Mouse (Mus musculus) erythroblast, embryonic 14.5 days (primary cell): ENCODE measurements around the gene Atf6. TPM values are rescaled to one million over a fixed set of nuclear protein-coding genes. Genes with fewer than 3 reads are reported as not detected.

Experiments used
- H3K27me3 ChIP-seq: 2 replicates; pipeline ENCODE4 v1.6.1; 2012; ENCODE audit warnings: inconsistent platforms; ENCODE audit not compliant: control insufficient read depth
- H3K36me3 ChIP-seq: 2 replicates; pipeline ENCODE4 v1.6.1; 2012; ENCODE audit warnings: mild to moderate bottlenecking, inconsistent platforms; ENCODE audit not compliant: control insufficient read depth
- H3K4me1 ChIP-seq: 2 replicates; pipeline ENCODE4 v1.6.1; 2012; ENCODE audit warnings: inconsistent platforms; ENCODE audit not compliant: control insufficient read depth
- H3K4me3 ChIP-seq: replicated peaks from 2 replicates; pipeline ENCODE3; 2012; ENCODE audit warnings: moderate library complexity, mild to moderate bottlenecking, inconsistent platforms
- H3K9me3 ChIP-seq: 2 replicates; pipeline ENCODE4 v1.6.1; 2012; ENCODE audit warnings: low read length, inconsistent platforms, mixed read lengths; ENCODE audit not compliant: control insufficient read depth
- GATA1 ChIP-seq: IDR thresholded peaks from 2 replicates; pipeline ENCODE4 v1.6.1; 2012; ENCODE audit warnings: low read length, inconsistent platforms, mixed read lengths
- TAL1 ChIP-seq: IDR thresholded peaks from 3 replicates; pipeline ENCODE4 v1.6.1; 2012; ENCODE audit warnings: low read length, inconsistent platforms, mixed read lengths
- polyA plus RNA-seq: library from polyadenylated mRNA; stranded (reverse); fragments of >175 nt; gene quantifications from 2 replicates; pipeline ENCODE4 v1.2.3, GENCODE M21; 2012

Gene Atf6
- polyA plus RNA-seq, 1 experiment = 0.22 TPM

- TF ChIP-seq TAL1 = no peak
- TF ChIP-seq GATA1 = no peak
- H3K9me3 ChIP-seq = no peaks in the 10 kb centered on the region
- H3K4me3 ChIP-seq = no peak overlapping the region
- peaks cover 6% of the 10 kb centered on the region for H3K4me1 ChIP-seq
- H3K36me3 ChIP-seq = peaks cover 41% of the 10 kb centered on the region
- H3K27me3 ChIP-seq = no peaks in the 10 kb centered on the region
Observed at GRCm38 (mm10) chr1:170829344-170829743, 38.2 kb downstream of the Atf6 start.

DNA sequence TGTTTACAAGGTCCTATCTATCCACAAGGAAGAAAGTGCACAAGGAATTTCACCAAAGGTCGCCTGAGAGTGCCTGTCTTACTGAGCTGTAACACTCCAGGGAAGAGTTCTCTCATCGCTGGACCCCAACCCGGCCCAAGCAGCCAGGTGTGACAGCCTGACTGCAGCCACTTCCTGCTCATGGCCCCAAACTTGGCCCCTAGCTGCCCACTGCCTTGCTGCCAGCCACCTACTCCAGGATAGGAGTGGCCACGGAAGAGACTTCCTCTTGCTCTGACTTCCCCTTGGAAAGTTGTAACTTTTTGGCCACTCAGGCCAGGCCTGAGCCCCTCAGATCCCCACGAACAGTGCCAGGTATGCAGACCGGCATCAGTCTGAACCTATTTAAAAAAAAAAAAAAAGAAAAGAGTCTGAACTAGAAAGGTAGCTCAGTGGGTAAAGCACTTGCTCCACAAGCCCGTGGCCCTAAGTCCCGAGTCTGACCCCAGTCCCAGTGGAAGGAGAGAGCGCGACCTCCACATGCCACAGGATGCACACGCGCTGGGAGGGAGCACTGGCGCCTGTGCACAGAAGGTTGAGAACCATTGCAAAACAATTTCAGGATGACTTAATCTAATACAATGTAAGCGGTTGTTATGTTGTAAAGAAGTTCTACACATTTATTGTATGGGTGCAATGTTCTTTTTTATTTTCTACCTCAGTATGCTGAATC lies 47.3 kb downstream of the Atf6 start:
- H3K9me3 ChIP-seq = no peaks in the 10 kb centered on the region
- no peak overlapping the region for H3K4me3 ChIP-seq
- H3K4me1 ChIP-seq = 0 out of 2 replicates have a peak, but pooled peaks cover 1% of the 10 kb centered on the region
- no peak for TF ChIP-seq TAL1
- TF ChIP-seq GATA1 = no peak
- H3K36me3 ChIP-seq = peaks cover 39% of the 10 kb centered on the region
- no peaks in the 10 kb centered on the region for H3K27me3 ChIP-seq

- H3K4me3 ChIP-seq = no peak overlapping the region
- 0 out of 2 replicates have a peak, but pooled peaks cover 1% of the 10 kb centered on the region for H3K4me1 ChIP-seq
- H3K9me3 ChIP-seq = no peaks in the 10 kb centered on the region
- TF ChIP-seq GATA1 = no peak
- TF ChIP-seq TAL1 = no peak
- H3K36me3 ChIP-seq = peaks cover 50% of the 10 kb centered on the region
- no peaks in the 10 kb centered on the region for H3K27me3 ChIP-seq
Observed at GRCm38 (mm10) chr1:170815287-170816004, 52.1 kb downstream of the Atf6 start.

DNA sequence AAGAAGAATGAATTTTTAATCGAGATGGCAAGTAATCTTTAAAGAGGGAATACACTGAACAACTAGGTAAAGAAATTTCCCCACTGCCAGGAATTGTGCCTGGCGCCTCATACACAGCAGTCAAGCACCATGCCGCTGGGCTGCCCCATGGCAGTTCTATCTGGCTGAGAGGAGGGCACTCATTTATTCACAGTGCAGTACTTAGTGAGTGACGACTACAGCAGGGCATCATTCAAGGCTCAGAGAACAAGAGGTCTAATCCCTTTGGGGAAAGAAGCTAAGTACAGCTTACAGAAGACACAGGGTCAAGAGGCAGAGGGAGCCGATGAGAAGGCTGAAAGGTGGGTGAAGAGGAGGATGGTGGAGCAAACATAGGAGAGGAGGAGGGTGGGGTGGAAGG lies 54.7 kb downstream of the Atf6 start:
- Histone ChIP-seq H3K4me3 (no peak overlapping the region), H3K27me3 (no peaks in the 10 kb centered on the region), H3K36me3 (peaks cover 36% of the 10 kb centered on the region), H3K4me1 (no peaks in the 10 kb centered on the region), H3K9me3 (no peaks in the 10 kb centered on the region)
- no peak for TF ChIP-seq GATA1
- no peak for TF ChIP-seq TAL1

DNA sequence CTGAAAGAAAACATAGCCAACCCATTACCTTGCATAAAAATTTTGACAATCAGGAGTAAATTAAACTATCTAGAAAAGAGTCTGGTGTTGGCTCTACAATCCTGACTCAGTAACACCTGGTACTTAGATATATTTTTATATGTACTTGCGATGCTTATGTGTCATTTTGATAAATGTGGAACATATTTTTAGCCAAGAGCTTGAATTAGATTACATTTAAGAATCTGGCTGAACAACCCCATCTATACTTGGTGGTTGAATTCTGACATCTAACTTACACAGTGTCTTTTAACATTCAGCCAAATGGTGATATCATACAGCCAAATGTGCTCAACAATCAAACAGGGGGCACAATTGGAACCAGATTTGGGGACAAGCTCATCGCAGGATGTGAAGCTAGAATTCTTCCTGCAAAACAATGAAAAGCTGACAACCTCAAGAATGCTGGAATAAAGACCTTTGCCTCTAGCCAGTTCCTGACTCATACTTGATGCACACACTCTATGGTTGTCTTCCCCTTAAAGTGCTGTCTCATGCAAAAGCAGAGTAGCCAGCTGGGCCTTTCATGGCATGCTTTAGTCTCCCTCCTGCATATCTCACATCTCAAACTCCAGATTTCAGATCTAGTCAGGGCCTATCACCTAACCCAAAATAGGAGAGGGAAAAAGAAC lies 59.8 kb downstream of the Atf6 start:
- TF ChIP-seq TAL1 = no peak
- TF ChIP-seq GATA1 = no peak
- peaks cover 15% of the 10 kb centered on the region for H3K36me3 ChIP-seq
- H3K4me3 ChIP-seq = no peak overlapping the region
- no peaks in the 10 kb centered on the region for H3K9me3 ChIP-seq
- no peaks in the 10 kb centered on the region for H3K4me1 ChIP-seq
- H3K27me3 ChIP-seq = no peaks in the 10 kb centered on the region

- no peak overlapping the region for H3K4me3 ChIP-seq
- H3K9me3 ChIP-seq = no peaks in the 10 kb centered on the region
- no peak for TF ChIP-seq GATA1
- TF ChIP-seq TAL1 = no peak
- peaks cover 18% of the 10 kb centered on the region for H3K36me3 ChIP-seq
- no peaks in the 10 kb centered on the region for H3K4me1 ChIP-seq
- H3K27me3 ChIP-seq = no peaks in the 10 kb centered on the region
Observed at GRCm38 (mm10) chr1:170804721-170805120, 62.9 kb downstream of the Atf6 start.

DNA sequence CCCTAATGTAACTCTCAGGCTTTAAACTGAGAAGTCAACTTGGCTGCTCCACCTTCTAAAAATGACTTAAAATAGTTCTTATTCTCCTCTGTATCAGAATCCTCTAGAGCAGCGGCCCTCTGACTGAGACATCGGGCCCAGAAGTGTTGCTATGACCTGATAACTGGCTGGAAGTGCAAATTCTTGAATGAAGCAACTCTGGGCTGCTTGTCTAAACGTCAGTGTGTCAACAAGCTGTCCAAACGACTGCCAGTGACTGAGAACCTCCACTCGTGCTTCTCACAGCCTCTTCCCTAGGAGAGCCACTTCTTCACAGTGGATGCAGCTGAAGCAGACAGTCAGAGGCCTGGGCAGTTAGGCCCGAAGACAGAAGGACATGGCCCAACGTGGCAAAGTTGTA lies 64.9 kb downstream of the Atf6 start:
- H3K4me3 ChIP-seq = no peak overlapping the region
- H3K9me3 ChIP-seq = no peaks in the 10 kb centered on the region
- H3K4me1 ChIP-seq = no peaks in the 10 kb centered on the region
- H3K27me3 ChIP-seq = no peaks in the 10 kb centered on the region
- H3K36me3 ChIP-seq = peaks cover 19% of the 10 kb centered on the region
- no peak for TF ChIP-seq TAL1
- no peak for TF ChIP-seq GATA1

- no peaks in the 10 kb centered on the region for H3K9me3 ChIP-seq
- H3K4me1 ChIP-seq = no peaks in the 10 kb centered on the region
- H3K36me3 ChIP-seq = peaks cover 17% of the 10 kb centered on the region
- no peak overlapping the region for H3K4me3 ChIP-seq
- TF ChIP-seq GATA1 = no peak
- no peak for TF ChIP-seq TAL1
- H3K27me3 ChIP-seq = no peaks in the 10 kb centered on the region
Observed at GRCm38 (mm10) chr1:170800694-170801093, 66.9 kb downstream of the Atf6 start.

DNA sequence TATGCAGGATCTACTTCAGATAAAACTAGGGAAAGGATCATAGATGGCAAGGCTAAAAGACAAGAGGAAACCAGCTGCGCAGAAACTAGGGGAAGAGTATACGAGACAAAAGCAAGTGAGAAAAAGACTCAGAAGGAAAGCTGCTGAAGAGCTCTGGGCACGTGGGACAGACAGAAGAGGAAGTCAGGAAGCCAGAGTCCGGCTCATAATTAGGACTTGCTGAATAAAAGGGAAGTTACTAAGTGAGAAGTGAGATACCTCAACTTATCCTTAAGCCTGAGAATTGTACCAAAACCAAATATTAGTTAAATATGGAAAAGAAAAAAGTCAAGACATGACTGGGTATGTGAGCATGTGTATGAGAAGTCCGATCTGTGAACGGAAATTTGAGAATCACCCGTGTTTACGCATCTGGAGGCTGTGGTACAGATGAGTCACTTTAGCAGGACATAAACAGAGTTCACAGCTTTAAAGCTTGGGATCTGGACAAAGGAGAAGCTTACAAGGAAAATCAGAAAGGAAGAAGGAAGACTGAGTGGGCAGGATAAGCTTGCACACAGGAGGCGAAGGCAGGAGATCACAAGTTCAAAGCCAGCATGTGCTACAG lies 71.7 kb downstream of the Atf6 start:
- peaks cover 36% of the 10 kb centered on the region for H3K36me3 ChIP-seq
- H3K9me3 ChIP-seq = no peaks in the 10 kb centered on the region
- H3K4me3 ChIP-seq = no peak overlapping the region
- no peaks in the 10 kb centered on the region for H3K27me3 ChIP-seq
- TF ChIP-seq TAL1 (no peak), GATA1 (no peak)
- no peaks in the 10 kb centered on the region for H3K4me1 ChIP-seq
